Mouse (Mus musculus): ENCODE results near the gene Bcl2a1c. TPM values are rescaled to one million over a fixed set of nuclear protein-coding genes. Genes with fewer than 3 reads are reported as not detected.
"Not testable (repeated sequence)": the region's sequence is repeated elsewhere in the genome, so short reads cannot be mapped to it uniquely, and the experiment has no call there.

The Bcl2a1c gene
- polyA plus RNA-seq (2015; fragmentation: Nextera tagmentation; extraction: Ambion mirVana): not detected in 2 replicates

GRCm38 (mm10) chr9:114329855-114330254 lies at the start of gene Bcl2a1c:
TSS of gene Bcl2a1c (plus strand) at chr9:114330135.
- not testable (repeated sequence) for DNase-seq; H3K36me3 ChIP-seq (replicated peaks; ENCODE audit: insufficient read depth, low read length); H3K27me3 ChIP-seq (ENCODE audit: insufficient read depth, low read length); H3K4me2 ChIP-seq (ENCODE audit: low read depth, low read length); H3K4me1 ChIP-seq (ENCODE audit: insufficient read depth); ATAC-seq; H3K27ac ChIP-seq (ENCODE audit: low read depth); H3K9ac ChIP-seq (replicated peaks); H3K9me3 ChIP-seq (ENCODE audit: low read length); H3K4me3 ChIP-seq (ENCODE audit: low read depth, low read length)
- WGBS (ENCODE audit: insufficient replicate concordance): 42% methylated on average over 9 of the region's 9 CpGs

- H3K4me1 ChIP-seq (ENCODE audit: insufficient read depth); H3K4me3 ChIP-seq (ENCODE audit: low read depth, low read length); DNase-seq; H3K9ac ChIP-seq (replicated peaks); ATAC-seq; H3K4me2 ChIP-seq (ENCODE audit: low read depth, low read length); H3K27ac ChIP-seq (ENCODE audit: low read depth); H3K27me3 ChIP-seq (ENCODE audit: insufficient read depth, low read length); H3K9me3 ChIP-seq (ENCODE audit: low read length); H3K36me3 ChIP-seq (replicated peaks; ENCODE audit: insufficient read depth, low read length): not testable (repeated sequence)
Measured at GRCm38 (mm10) chr9:114305957-114306356, 24.0 kb upstream of the Bcl2a1c start.

- ATAC-seq; H3K27ac ChIP-seq (ENCODE audit: low read depth); H3K4me2 ChIP-seq (ENCODE audit: low read depth, low read length); H3K27me3 ChIP-seq (ENCODE audit: insufficient read depth, low read length); H3K4me3 ChIP-seq (ENCODE audit: low read depth, low read length); H3K36me3 ChIP-seq (replicated peaks; ENCODE audit: insufficient read depth, low read length); H3K9ac ChIP-seq (replicated peaks); DNase-seq; H3K4me1 ChIP-seq (ENCODE audit: insufficient read depth); H3K9me3 ChIP-seq (ENCODE audit: low read length): not testable (repeated sequence)
- WGBS (ENCODE audit: insufficient replicate concordance): 57% methylated on average over 2 of the region's 2 CpGs
Measured at GRCm38 (mm10) chr9:114311752-114312151, 18.2 kb upstream of the Bcl2a1c start.

- peak; percentile 79 for TF ChIP-seq CTCF (IDR thresholded peaks at IDR 0.05; ENCODE audit: low read depth)
- TF ChIP-seq EP300 (IDR thresholded peaks at IDR 0.05; ENCODE audit: low read depth): no peak
- H3K9me3 ChIP-seq (ENCODE audit: low read length): no peaks in the 10 kb centered on the region
- no peak overlapping the region for H3K4me2 ChIP-seq (ENCODE audit: low read depth, low read length)
- no peaks in the 10 kb centered on the region for H3K4me1 ChIP-seq (ENCODE audit: insufficient read depth)
- no peaks in the 10 kb centered on the region for H3K36me3 ChIP-seq (replicated peaks; ENCODE audit: insufficient read depth, low read length)
- no peaks in the 10 kb centered on the region for H3K27me3 ChIP-seq (ENCODE audit: insufficient read depth, low read length)
- no peak overlapping the region for H3K9ac ChIP-seq (replicated peaks)
- WGBS (ENCODE audit: insufficient replicate concordance): 2% methylated on average over 2 of the region's 2 CpGs
- DNase-seq (peak; percentile 66), ATAC-seq (no peak)
- no peak overlapping the region for H3K27ac ChIP-seq (ENCODE audit: low read depth)
- H3K4me3 ChIP-seq (ENCODE audit: low read depth, low read length): no peak overlapping the region
Measured at GRCm38 (mm10) chr9:114318021-114318420, 11.9 kb upstream of the Bcl2a1c start.

GRCm38 (mm10) chr9:114326011-114326748 lies 3.8 kb upstream of the Bcl2a1c start:
- Histone ChIP-seq H3K9me3 (ENCODE audit: low read length) (no peaks in the 10 kb centered on the region), H3K27ac (ENCODE audit: low read depth) (no peak overlapping the region), H3K4me2 (ENCODE audit: low read depth, low read length) (no peak overlapping the region), H3K27me3 (ENCODE audit: insufficient read depth, low read length) (no peaks in the 10 kb centered on the region), H3K4me3 (ENCODE audit: low read depth, low read length) (no peak overlapping the region), H3K36me3 (replicated peaks; ENCODE audit: insufficient read depth, low read length) (no peaks in the 10 kb centered on the region), H3K9ac (replicated peaks) (no peak overlapping the region), H3K4me1 (ENCODE audit: insufficient read depth) (no peaks in the 10 kb centered on the region)
- TF ChIP-seq EP300 (IDR thresholded peaks at IDR 0.05; ENCODE audit: low read depth) (no peak), CTCF (IDR thresholded peaks at IDR 0.05; ENCODE audit: low read depth) (no peak)
- ATAC-seq (no peak), DNase-seq (no peak)
- 47% methylated on average over 3 of the region's 3 CpGs for WGBS (ENCODE audit: insufficient replicate concordance)

GRCm38 (mm10) chr9:114328332-114328731 lies 1.6 kb upstream of the Bcl2a1c start:
- H3K4me2 ChIP-seq (ENCODE audit: low read depth, low read length); H3K27ac ChIP-seq (ENCODE audit: low read depth); DNase-seq; H3K4me3 ChIP-seq (ENCODE audit: low read depth, low read length); H3K4me1 ChIP-seq (ENCODE audit: insufficient read depth); H3K36me3 ChIP-seq (replicated peaks; ENCODE audit: insufficient read depth, low read length); H3K27me3 ChIP-seq (ENCODE audit: insufficient read depth, low read length); H3K9me3 ChIP-seq (ENCODE audit: low read length); ATAC-seq; H3K9ac ChIP-seq (replicated peaks): not testable (repeated sequence)

Measured in liver, postnatal 0 days (tissue).